26 mouse cellular contexts compared by ENCODE assay signal in genomic region chrX:137809526-137809925, GRCm38 (mm10).
"Had no signal": no experiment of that assay in that cellular context is flagged by ENCODE, and none has a peak within 500 bp of the region (broad histone marks: within the 10 kb centered on the region; RNA-seq: fewer than 3 reads in every experiment).

No protein-coding gene starts in this region.

- H3K9ac ChIP-seq: heart, embryonic 13.5 days; heart, embryonic 15.5 days; hindbrain, embryonic 13.5 days; hindbrain, embryonic 15.5 days; kidney, embryonic 15.5 days; limb, embryonic 12.5 days; limb, embryonic 15.5 days; liver, embryonic 12.5 days; liver, embryonic 14.5 days had no signal

- H3K4me2 ChIP-seq: heart, embryonic 11.5 days; heart, embryonic 13.5 days; heart, embryonic 15.5 days; hindbrain, embryonic 13.5 days; hindbrain, embryonic 15.5 days; kidney, embryonic 15.5 days; limb, embryonic 12.5 days; limb, embryonic 15.5 days; liver, embryonic 12.5 days had no signal

- H3K4me3 ChIP-seq: heart, adult 2 months; heart, embryonic 13.5 days; heart, embryonic 15.5 days; hindbrain, embryonic 13.5 days; hindbrain, embryonic 15.5 days; kidney, embryonic 15.5 days; limb, embryonic 12.5 days; limb, embryonic 15.5 days; liver, embryonic 12.5 days had no signal

- H3K9me3 ChIP-seq: heart, embryonic 13.5 days; heart, embryonic 15.5 days; hindbrain, embryonic 13.5 days; hindbrain, embryonic 15.5 days; kidney, embryonic 15.5 days; limb, embryonic 12.5 days; limb, embryonic 15.5 days; liver, embryonic 12.5 days had no signal

- H3K36me3 ChIP-seq: heart, embryonic 13.5 days; heart, embryonic 15.5 days; hindbrain, embryonic 13.5 days; hindbrain, embryonic 15.5 days; kidney, embryonic 15.5 days; limb, embryonic 12.5 days; limb, embryonic 15.5 days; liver, embryonic 12.5 days had no signal

- H3K27ac ChIP-seq: heart, adult 2 months; heart, embryonic 13.5 days; heart, embryonic 15.5 days; hindbrain, embryonic 13.5 days; hindbrain, embryonic 15.5 days; kidney, embryonic 15.5 days; kidney, postnatal 0 days; limb, embryonic 12.5 days; limb, embryonic 15.5 days; liver, embryonic 12.5 days; liver, embryonic 14.5 days had no signal

- DNase-seq: gastrocnemius, postnatal 14 days; gastrocnemius, postnatal 36 days; heart, adult 11 months; heart, adult 2 months; heart, postnatal 14 days; heart, postnatal 36 days; kidney, adult 11 months; kidney, adult 2 months; kidney, adult 9 months; kidney, postnatal 14 days; kidney, postnatal 36 days; layer of hippocampus, adult 9-11 months; layer of hippocampus, postnatal 36 days; left cerebral cortex, postnatal 4 days had no signal

- H3K27me3 ChIP-seq: heart, embryonic 13.5 days; heart, embryonic 15.5 days; hindbrain, embryonic 13.5 days; hindbrain, embryonic 15.5 days; kidney, embryonic 15.5 days; limb, embryonic 12.5 days; limb, embryonic 15.5 days; liver, embryonic 12.5 days had no signal

- H3K4me1 ChIP-seq: heart, embryonic 13.5 days; heart, embryonic 15.5 days; hindbrain, embryonic 13.5 days; kidney, embryonic 15.5 days; limb, embryonic 12.5 days; limb, embryonic 15.5 days; liver, embryonic 12.5 days had no signal

- ATAC-seq: intestine, embryonic 16.5 days; liver, embryonic 12.5 days had no signal
